Mouse (Mus musculus): ENCODE results near the gene Tsc22d2. TPM values are rescaled to one million over a fixed set of nuclear protein-coding genes. Genes with fewer than 3 reads are reported as not detected.

The Tsc22d2 gene
- total RNA-seq, 2 experiments from 2014 or later, result 33.9 to 37.1 TPM

GRCm38 (mm10) chr3:58515947-58516601, 101.6 kb downstream of the Tsc22d2 start:
- no peak for DNase-seq

Other genes with a start within 250 kb of the Tsc22d2 start
- 10 to 100 TPM; 43.3 to 52.8 TPM for gene Eif2a, start 111.1 kb downstream of the Tsc22d2 start, total RNA-seq (2021)
- gene Serp1, start 111.2 kb downstream of the Tsc22d2 start, total RNA-seq (2021), result 100 to 1,000 TPM; 123 to 135 TPM
- gene Selenot, start 161.9 kb downstream of the Tsc22d2 start, total RNA-seq (2021), result 100 to 1,000 TPM; 142 to 148 TPM
- gene Erich6, start 222.5 kb downstream of the Tsc22d2 start, total RNA-seq (2021), result under 1 TPM in 1 of 2 experiments, not detected in 1; 0.17 TPM